9 mouse cellular contexts compared by ENCODE assay signal in genomic region chr5:13125757-13126156, GRCm38 (mm10). TPM values are rescaled to one million over a fixed set of nuclear protein-coding genes. Genes with fewer than 3 reads are reported as not detected.
DNase-seq lines count a peak whose midpoint lies in the region; ATAC-seq and TF ChIP-seq lines count a peak whose summit lies in the region.
"Had no signal": no experiment of that assay in that cellular context is flagged by ENCODE, and none has a peak within 500 bp of the region (broad histone marks: within the 10 kb centered on the region; RNA-seq: fewer than 3 reads in every experiment).

No protein-coding gene starts in this region.

- H3K9ac ChIP-seq in lung, embryonic 16.5 days (ENCODE audit: low read length), result no peak overlapping the region
- H3K9ac ChIP-seq in limb, embryonic 13.5 days, result peak overlapping the region; percentile 66

- WGBS in lung, embryonic 16.5 days, result 42% methylated on average over 9 of the region's 9 CpGs
- WGBS in limb, embryonic 13.5 days, result 6% methylated on average over 9 of the region's 9 CpGs

- ATAC-seq in lung, embryonic 16.5 days (ENCODE audit: low read depth), result peak; percentile 83
- ATAC-seq in limb, embryonic 13.5 days (ENCODE audit: low FRiP score, low read depth), result peak; percentile 32; the same call in 1 of the 2 replicates
- ATAC-seq in megakaryocyte-erythroid progenitor cell, adult 5-6 weeks (replicated peaks; ENCODE audit: low FRiP score, low TSS enrichment, poor library complexity, severe bottlenecking), result no peak

- peak overlapping the region; percentile 31 for H3K4me2 ChIP-seq in lung, embryonic 16.5 days (ENCODE audit: low read depth, low read length)
- H3K4me2 ChIP-seq in limb, embryonic 13.5 days (replicated peaks), result peak overlapping the region; percentile 67
- H3K4me2 ChIP-seq: heart, embryonic 11.5 days had no signal

- no peaks in the 10 kb centered on the region for H3K9me3 ChIP-seq in lung, embryonic 16.5 days (ENCODE audit: control insufficient read depth, low read length)
- H3K9me3 ChIP-seq in limb, embryonic 13.5 days, result no peaks in the 10 kb centered on the region

- no peak overlapping the region for H3K27ac ChIP-seq in lung, embryonic 16.5 days (ENCODE audit: low read length)
- peak overlapping the region; percentile 92 for H3K27ac ChIP-seq in embryonic fibroblast, embryonic 13.5 days (ENCODE audit: insufficient read depth, low read length)
- peak overlapping the region; percentile 85 for H3K27ac ChIP-seq in limb, embryonic 13.5 days

- no peaks in the 10 kb centered on the region for H3K27me3 ChIP-seq in lung, embryonic 16.5 days (ENCODE audit: control insufficient read depth, insufficient read depth, low read depth, low read length)
- H3K27me3 ChIP-seq in limb, embryonic 13.5 days, result no peaks in the 10 kb centered on the region

- H3K36me3 ChIP-seq in lung, embryonic 16.5 days (ENCODE audit: control insufficient read depth, insufficient read depth, low read length), result no peaks in the 10 kb centered on the region
- H3K36me3 ChIP-seq in limb, embryonic 13.5 days, result no peaks in the 10 kb centered on the region

- DNase-seq in lung, postnatal 36 days, result no peak
- DNase-seq in retina, embryonic 14.5 days (ENCODE audit: low spot score), result peak; percentile 56
- no peak for DNase-seq in gastrocnemius, postnatal 4 days (ENCODE audit: low spot score in 2 of 2)
- DNase-seq: kidney, postnatal 36 days had no signal

- no peak for TF ChIP-seq POLR2A in embryonic fibroblast, embryonic 13.5 days (IDR thresholded peaks at IDR 0.05; ENCODE audit: low read depth, low read length)

- no peaks in the 10 kb centered on the region for H3K4me1 ChIP-seq in lung, embryonic 16.5 days (replicated peaks; ENCODE audit: control insufficient read depth, insufficient read depth, low read length)
- peaks cover 2% of the 10 kb centered on the region; the same call in 1 of the 2 replicates for H3K4me1 ChIP-seq in embryonic fibroblast, embryonic 13.5 days (ENCODE audit: control insufficient read depth, insufficient read depth, low read length)
- H3K4me1 ChIP-seq in limb, embryonic 13.5 days, result peaks cover 17% of the 10 kb centered on the region; the same call in 1 of the 2 replicates

- no peak for TF ChIP-seq CTCF in embryonic fibroblast, embryonic 13.5 days (IDR thresholded peaks at IDR 0.05; ENCODE audit: borderline replicate concordance, insufficient read depth, low read length)

- H3K4me3 ChIP-seq in lung, embryonic 16.5 days (ENCODE audit: low read length), result 0 out of 2 replicates have a peak overlapping the region, but pooled peaks have one; percentile 15
- H3K4me3 ChIP-seq in embryonic fibroblast, embryonic 13.5 days (ENCODE audit: insufficient read depth, low read length), result peak overlapping the region; percentile 43
- peak overlapping the region; percentile 49 for H3K4me3 ChIP-seq in limb, embryonic 13.5 days

RNA-seq across cellular contexts. Expression of gene Sema3a, which starts 0.5 kb away (rescaled TPM):
- polyA plus RNA-seq in lung, embryonic 16.5 days (2015; fragmentation: Nextera tagmentation; extraction: Ambion mirVana), result 30.8 and 33.8 TPM in 2 replicates
- 53.9 and 79.6 TPM in 2 replicates for polyA plus RNA-seq in embryonic fibroblast, embryonic 13.5 days (2011; ENCODE audit: insufficient read length, low read depth, missing spikeins)
- polyA plus RNA-seq in limb, embryonic 13.5 days (2015; fragmentation: Nextera tagmentation; extraction: Ambion mirVana), result 55.4 and 60.3 TPM in 2 replicates
- not detected in 2 replicates for total RNA-seq in megakaryocyte-erythroid progenitor cell, adult 5-6 weeks (2014; fragmentation: Nextera tagmentation)
- total RNA-seq in megakaryocyte-erythroid progenitor cell, adult 5-6 weeks (2017), result not detected in 2 replicates
- 10 to 100 TPM; 19.7 to 20.3 TPM for total RNA-seq in gastrocnemius, postnatal 4 days (2021)
